In the genomic region with DNA sequence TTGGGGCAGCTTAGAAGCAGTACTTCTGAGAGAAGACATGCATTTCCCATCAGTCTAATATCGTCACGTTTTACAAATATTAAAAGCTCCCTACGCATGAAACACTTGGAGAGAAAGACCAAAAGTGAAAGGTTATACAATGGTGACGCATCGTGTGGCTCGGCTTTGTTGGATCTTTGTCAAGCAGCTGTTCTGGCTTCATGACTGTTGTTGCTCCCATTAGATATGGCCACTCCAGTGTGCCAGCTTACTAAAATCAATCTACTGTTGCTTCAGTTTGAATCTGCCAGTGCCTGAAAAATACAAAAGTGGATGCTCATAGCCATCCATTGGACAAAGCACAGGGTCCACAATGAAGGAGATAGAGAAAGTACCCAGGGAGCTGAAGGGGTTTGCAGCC, we compare ENCODE assay signal across 22 mouse cellular contexts.
A peak's percentile ranks its signal among the peaks of the same experiment; 100 is the strongest.
DNase-seq lines count a peak whose midpoint lies in the region; ATAC-seq and TF ChIP-seq lines count a peak whose summit lies in the region.
"Had no signal": no experiment of that assay in that cellular context is flagged by ENCODE, and none has a peak within 500 bp of the region (broad histone marks: within the 10 kb centered on the region; RNA-seq: fewer than 3 reads in every experiment).

No protein-coding gene starts in this region.

- no peak overlapping the region for H3ac ChIP-seq in C2C12 (ENCODE audit: control insufficient read depth, insufficient read length, low read depth)

- H3K9ac ChIP-seq in liver, embryonic 11.5 days (ENCODE audit: low read depth, low read length) = no peak overlapping the region
- H3K9ac ChIP-seq: forebrain, postnatal 0 days; limb, embryonic 15.5 days; liver, postnatal 0 days; midbrain, embryonic 15.5 days; stomach, embryonic 15.5 days had no signal

- no peak for TF ChIP-seq CTCF in C2C12 (IDR thresholded peaks at IDR 0.05; ENCODE audit: control insufficient read depth, insufficient read depth, insufficient read length)
- no peak for TF ChIP-seq CTCF in gastrocnemius, adult 2 months (IDR thresholded peaks at IDR 0.05)

- H3K4me1 ChIP-seq in liver, embryonic 11.5 days (replicated peaks; ENCODE audit: control insufficient read depth, insufficient read depth, low read length) = no peaks in the 10 kb centered on the region
- H3K4me1 ChIP-seq: hindbrain, embryonic 10.5 days; limb, embryonic 15.5 days; megakaryocyte, embryonic 14.5 days; midbrain, embryonic 15.5 days; stomach, embryonic 15.5 days had no signal

- H3K79me2 ChIP-seq in C2C12 (ENCODE audit: control insufficient read depth, insufficient read depth) = no peaks in the 10 kb centered on the region

- 93% methylated on average over 6 of the region's 6 CpGs for WGBS in liver, embryonic 11.5 days

- H3K36me3 ChIP-seq in C2C12 (ENCODE audit: control insufficient read depth, insufficient read depth) = no peaks in the 10 kb centered on the region
- H3K36me3 ChIP-seq in liver, embryonic 11.5 days (ENCODE audit: control insufficient read depth, insufficient read depth, low read length) = no peaks in the 10 kb centered on the region
- H3K36me3 ChIP-seq: hindbrain, embryonic 10.5 days; limb, embryonic 15.5 days; midbrain, embryonic 15.5 days; stomach, embryonic 15.5 days had no signal

- H3K4me2 ChIP-seq in liver, embryonic 11.5 days = no peak overlapping the region
- H3K4me2 ChIP-seq: limb, embryonic 15.5 days; midbrain, embryonic 15.5 days; stomach, embryonic 15.5 days had no signal

- DNase-seq in heart, adult 8-10 months (ENCODE audit: low spot score) = peak; percentile 31
- DNase-seq in heart, postnatal 4 days = no peak
- peak; percentile 65 for DNase-seq in gastrocnemius, adult 2 months
- peak; percentile 26 to 37 for DNase-seq in heart, postnatal 36 days
- DNase-seq in kidney, adult 9 months = no peak
- no peak for DNase-seq in urinary bladder, postnatal 10 days (ENCODE audit: low spot score)
- no peak for DNase-seq in liver, embryonic 11.5 days (ENCODE audit: low spot score)
- DNase-seq: cerebellum, adult 11-12 months; cerebellum, postnatal 36 days; forebrain, postnatal 0 days; kidney, adult 2 months; kidney, postnatal 25 days; layer of hippocampus, adult 9-11 months; liver, postnatal 0 days; right cerebral cortex, adult 18-20 months; thymus, adult 2 months had no signal

- intact Hi-C loops in gastrocnemius, adult 2 months (cut with DNase I) = no loop called here
- intact Hi-C loops in heart, postnatal 36 days (cut with DNase I) = no loop called here

- H3K4me3 ChIP-seq in C2C12 (ENCODE audit: insufficient read depth, poor library complexity, severe bottlenecking) = no peak overlapping the region
- peak overlapping the region; percentile 67 for H3K4me3 ChIP-seq in gastrocnemius, adult 2 months
- H3K4me3 ChIP-seq in liver, embryonic 11.5 days (ENCODE audit: low read depth, low read length) = no peak overlapping the region
- H3K4me3 ChIP-seq: hindbrain, embryonic 10.5 days; limb, embryonic 15.5 days; megakaryocyte, embryonic 14.5 days; midbrain, embryonic 15.5 days; stomach, embryonic 15.5 days had no signal

- H3K9me3 ChIP-seq in liver, embryonic 11.5 days (ENCODE audit: control insufficient read depth, low read length) = no peaks in the 10 kb centered on the region
- H3K9me3 ChIP-seq: hindbrain, embryonic 10.5 days; limb, embryonic 15.5 days; megakaryocyte, embryonic 14.5 days; midbrain, embryonic 15.5 days; stomach, embryonic 15.5 days had no signal

- ATAC-seq in liver, embryonic 11.5 days (replicated peaks; ENCODE audit: low FRiP score) = no peak
- ATAC-seq: forebrain, postnatal 0 days; liver, postnatal 0 days; midbrain, embryonic 15.5 days had no signal

- peak overlapping the region; percentile 84 for H3K27ac ChIP-seq in gastrocnemius, adult 2 months
- no peak overlapping the region for H3K27ac ChIP-seq in liver, embryonic 11.5 days (ENCODE audit: low read depth, low read length)
- H3K27ac ChIP-seq: hindbrain, embryonic 10.5 days; limb, embryonic 15.5 days; midbrain, embryonic 15.5 days; stomach, embryonic 15.5 days had no signal

- H3K27me3 ChIP-seq in C2C12 (ENCODE audit: control insufficient read depth, insufficient read depth, insufficient read length) = no peaks in the 10 kb centered on the region
- H3K27me3 ChIP-seq in liver, embryonic 11.5 days (replicated peaks; ENCODE audit: control insufficient read depth, insufficient read depth, low read length) = no peaks in the 10 kb centered on the region
- H3K27me3 ChIP-seq: limb, embryonic 15.5 days; megakaryocyte, embryonic 14.5 days; midbrain, embryonic 15.5 days; stomach, embryonic 15.5 days had no signal

- no peaks in the 10 kb centered on the region for H3K79me3 ChIP-seq in C2C12 (ENCODE audit: low read depth)

TF ChIP-seq in C2C12, 6 proteins besides CTCF, POLR2A, EP300 and RAD21:
- TF ChIP-seq USF1 (IDR thresholded peaks at IDR 0.05; ENCODE audit: low read depth) = no peak
- no peak for TF ChIP-seq MYOG (IDR thresholded peaks at IDR 0.05; ENCODE audit: control insufficient read depth, extremely low read depth, insufficient read length)
- TF ChIP-seq MYOD1 (IDR thresholded peaks at IDR 0.05; ENCODE audit: control insufficient read depth, insufficient read length, low read depth) = peak; percentile 95

Comparison
In these comparisons a context has a peak if more than half of its experiments do, and no peak if none do; other contexts are left out.
1. DNase-seq: peak in heart, adult 8-10 months (single experiment), gastrocnemius, adult 2 months (single experiment) and heart, postnatal 36 days (2 of 2); none in heart, postnatal 4 days (single experiment), kidney, adult 9 months (single experiment), urinary bladder, postnatal 10 days (single experiment) and liver, embryonic 11.5 days (single experiment).